Mouse (Mus musculus) forebrain, embryonic 13.5 days (tissue): ENCODE data around the gene Hgfac. TPM values are rescaled to one million over a fixed set of nuclear protein-coding genes. Genes with fewer than 3 reads are reported as not detected.

ENCODE experiments used
- ATAC-seq: fragments of 200-750 bp; cut with Nextera tagmentation; 2 replicates; pipeline ENCODE4 v1.8.0; 2017
- H3K27ac ChIP-seq: fragments of 300-500 bp; sonication (generic); 2 replicates; pipeline ENCODE4 v1.5.1; 2015; ENCODE audit warnings: inconsistent platforms, mild to moderate bottlenecking, moderate library complexity
- H3K27me3 ChIP-seq: fragments of 300-500 bp; sonication (generic); 2 replicates; pipeline ENCODE4 v1.6.1; 2015; ENCODE audit warnings: mild to moderate bottlenecking, inconsistent platforms
- H3K36me3 ChIP-seq: fragments of 300-500 bp; sonication (generic); 2 replicates; pipeline ENCODE4 v1.6.1; 2015; ENCODE audit warnings: mild to moderate bottlenecking, inconsistent platforms; ENCODE audit not compliant: poor library complexity, severe bottlenecking
- H3K4me1 ChIP-seq: fragments of 300-500 bp; sonication (generic); 2 replicates; pipeline ENCODE4 v1.6.1; 2015; ENCODE audit warnings: inconsistent platforms
- H3K4me2 ChIP-seq: fragments of 300-500 bp; sonication (generic); 2 replicates; pipeline ENCODE4 v1.6.1; 2015; ENCODE audit warnings: inconsistent platforms, mild to moderate bottlenecking, moderate library complexity
- H3K4me3 ChIP-seq: fragments of 300-500 bp; sonication (generic); 2 replicates; pipeline ENCODE4 v1.5.1; 2015; ENCODE audit warnings: mild to moderate bottlenecking, inconsistent platforms
- H3K9ac ChIP-seq: fragments of 300-500 bp; sonication (generic); 2 replicates; pipeline ENCODE4 v1.6.1; 2015; ENCODE audit warnings: mild to moderate bottlenecking, inconsistent platforms
- H3K9me3 ChIP-seq: fragments of 300-500 bp; sonication (generic); replicated peaks from 2 replicates; pipeline ENCODE4 v1.6.1; 2016; ENCODE audit warnings: inconsistent platforms
- WGBS: fragments of 180-500 bp; shearing (Covaris S2); methylation state at CpG from one replicate; pipeline ENCODE4 v1.1.7; 2015; 5-methylcytosine and 5-hydroxymethylcytosine counted together
- polyA plus RNA-seq: library from polyadenylated mRNA; unstranded; fragments of >200 nt; fragmentation: Nextera tagmentation; extraction: Ambion mirVana; gene quantifications from 2 replicates; pipeline ENCODE4 v1.2.1, GENCODE M21; 2015

Hgfac gene
- 0.57 and 0.72 TPM in 2 replicates for polyA plus RNA-seq

DNA sequence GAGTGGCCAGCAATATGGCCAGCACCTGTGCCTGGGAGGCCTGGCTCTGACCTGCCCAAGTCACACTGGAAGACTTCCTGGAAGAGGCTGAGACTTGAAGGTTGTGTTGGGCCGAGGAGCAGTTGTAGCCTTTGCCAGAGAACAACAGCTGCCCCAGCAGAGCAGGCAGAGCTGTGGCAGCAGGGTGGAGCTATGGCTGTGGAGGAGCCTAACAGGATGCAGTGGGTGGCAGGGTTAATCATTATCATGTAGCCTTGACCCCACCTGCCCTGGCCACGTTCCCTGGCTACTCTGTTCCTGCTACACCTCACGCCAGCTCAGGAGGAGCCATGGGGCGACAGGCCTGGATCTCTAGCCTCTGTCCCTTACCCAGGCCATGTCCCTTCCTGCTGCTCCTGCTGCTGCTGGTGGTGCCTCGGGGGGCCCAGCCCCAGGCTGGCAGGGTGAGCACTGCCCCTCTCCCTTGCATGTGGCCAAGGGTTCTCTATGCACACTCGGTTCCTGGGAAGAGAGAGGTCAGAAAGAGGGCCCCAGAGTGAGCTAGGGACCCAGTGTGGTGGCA is at the start of gene Hgfac:
Gene Hgfac (plus strand): TSS at position 242 of the 562 bp plus-strand sequence.
- Histone ChIP-seq H3K4me2 (no peak within 1 kb of the TSS), H3K4me3 (no peak within 1 kb of the TSS), H3K27me3 (no peaks in the 10 kb centered on the region), H3K27ac (no peak within 1 kb of the TSS; the same call in 1 of the 2 replicates), H3K9me3 (no peaks in the 10 kb centered on the region), H3K9ac (no peak within 1 kb of the TSS), H3K4me1 (no peaks in the 10 kb centered on the region), H3K36me3 (no peaks in the 10 kb centered on the region)
- 57% methylated on average over 6 of the region's 6 CpGs for WGBS
- no peak for ATAC-seq

- no peak overlapping the region for H3K4me2 ChIP-seq
- no peaks in the 10 kb centered on the region for H3K27me3 ChIP-seq
- H3K27ac ChIP-seq: 0 out of 2 replicates have a peak overlapping the region, but pooled peaks have one; percentile 21
- peaks cover 14% of the 10 kb centered on the region for H3K36me3 ChIP-seq
- H3K4me3 ChIP-seq: no peak overlapping the region
- no peak overlapping the region for H3K9ac ChIP-seq
- ATAC-seq: no peak
- H3K9me3 ChIP-seq: no peaks in the 10 kb centered on the region
- peaks cover 10% of the 10 kb centered on the region for H3K4me1 ChIP-seq
- WGBS: 57% methylated on average over 3 of the region's 3 CpGs
Observed at GRCm38 (mm10) chr5:34998754-34999153, 42.6 kb upstream of the Hgfac start.

- Histone ChIP-seq H3K27me3 (no peaks in the 10 kb centered on the region), H3K4me3 (no peak overlapping the region), H3K36me3 (peaks cover 14% of the 10 kb centered on the region), H3K9me3 (no peaks in the 10 kb centered on the region), H3K27ac (0 out of 2 replicates have a peak overlapping the region, but pooled peaks have one; percentile 21), H3K4me2 (no peak overlapping the region), H3K9ac (no peak overlapping the region), H3K4me1 (peaks cover 10% of the 10 kb centered on the region)
- 75% methylated on average over 6 of the region's 6 CpGs for WGBS
- ATAC-seq: no peak
Observed at GRCm38 (mm10) chr5:34999281-34999680, 42.0 kb upstream of the Hgfac start.

DNA sequence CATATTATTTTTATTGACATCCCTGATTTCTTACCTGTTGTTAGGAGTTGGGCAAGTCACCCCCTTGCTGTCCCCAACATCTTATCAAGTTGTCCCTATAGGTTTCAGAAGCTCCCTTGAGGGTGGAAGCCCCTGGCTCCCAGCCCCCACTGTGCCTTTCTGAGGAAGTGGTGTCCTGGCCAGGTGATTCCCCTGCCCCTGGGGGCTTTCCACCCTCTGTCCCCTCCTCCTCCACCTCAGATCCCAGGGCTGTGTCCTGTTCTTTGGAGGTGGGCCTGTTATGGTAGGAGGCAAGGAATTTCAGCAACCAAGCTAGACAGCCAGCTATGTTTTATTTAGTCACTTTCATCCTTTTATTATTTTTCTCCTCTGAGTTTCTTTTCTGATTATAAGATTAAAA is 41.0 kb upstream of the Hgfac start:
- no peak overlapping the region for H3K4me2 ChIP-seq
- H3K4me3 ChIP-seq: no peak overlapping the region
- peaks cover 18% of the 10 kb centered on the region for H3K36me3 ChIP-seq
- no peak for ATAC-seq
- no peaks in the 10 kb centered on the region for H3K27me3 ChIP-seq
- H3K27ac ChIP-seq: no peak overlapping the region
- H3K9me3 ChIP-seq: no peaks in the 10 kb centered on the region
- peaks cover 10% of the 10 kb centered on the region for H3K4me1 ChIP-seq
- H3K9ac ChIP-seq: no peak overlapping the region

DNA sequence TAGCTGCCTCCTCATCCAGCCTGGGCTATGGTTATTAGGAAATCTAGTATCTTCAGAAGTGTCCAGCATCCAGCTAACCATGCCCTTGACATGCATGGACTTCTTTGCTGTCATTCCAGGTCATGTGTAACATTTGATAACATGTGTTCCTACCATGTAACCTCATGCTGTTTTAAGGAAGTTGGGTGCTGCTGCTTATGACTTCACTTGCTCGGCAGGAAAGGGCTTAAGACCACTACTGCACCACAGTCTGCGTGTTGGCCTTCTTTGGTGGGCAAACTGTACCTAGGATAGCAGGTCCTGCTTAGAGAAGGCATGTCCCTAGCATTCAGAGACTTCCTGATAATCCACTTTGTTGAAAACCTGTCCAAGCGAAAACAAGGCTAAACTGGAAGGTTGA is 40.2 kb upstream of the Hgfac start:
- peaks cover 22% of the 10 kb centered on the region for H3K36me3 ChIP-seq
- H3K9ac ChIP-seq: no peak overlapping the region
- H3K27ac ChIP-seq: no peak overlapping the region
- H3K9me3 ChIP-seq: no peaks in the 10 kb centered on the region
- peaks cover 10% of the 10 kb centered on the region for H3K4me1 ChIP-seq
- no peak for ATAC-seq
- H3K4me3 ChIP-seq: no peak overlapping the region
- 72% methylated on average over 3 of the region's 3 CpGs for WGBS
- no peak overlapping the region for H3K4me2 ChIP-seq
- no peaks in the 10 kb centered on the region for H3K27me3 ChIP-seq

GRCm38 (mm10) chr5:35003611-35004162 is 37.6 kb upstream of the Hgfac start:
- Histone ChIP-seq H3K9ac (no peak overlapping the region), H3K4me2 (no peak overlapping the region), H3K4me3 (no peak overlapping the region), H3K36me3 (peaks cover 29% of the 10 kb centered on the region), H3K9me3 (no peaks in the 10 kb centered on the region), H3K4me1 (peaks cover 10% of the 10 kb centered on the region), H3K27me3 (no peaks in the 10 kb centered on the region), H3K27ac (no peak overlapping the region)
- peak; percentile 41; the same call in 1 of the 2 replicates for ATAC-seq
- 84% methylated on average over 7 of the region's 7 CpGs for WGBS

GRCm38 (mm10) chr5:35004769-35005168 is 36.5 kb upstream of the Hgfac start:
- Histone ChIP-seq H3K9ac (no peak overlapping the region), H3K27ac (no peak overlapping the region), H3K27me3 (no peaks in the 10 kb centered on the region), H3K4me3 (no peak overlapping the region), H3K9me3 (no peaks in the 10 kb centered on the region), H3K4me2 (no peak overlapping the region), H3K36me3 (peaks cover 30% of the 10 kb centered on the region), H3K4me1 (peaks cover 10% of the 10 kb centered on the region)
- ATAC-seq: no peak
- 90% methylated on average over 2 of the region's 2 CpGs for WGBS

- WGBS: 95% methylated on average over 3 of the region's 3 CpGs
- no peak for ATAC-seq
Observed at GRCm38 (mm10) chr5:35005659-35006058, 35.6 kb upstream of the Hgfac start.

GRCm38 (mm10) chr5:35006599-35006998 is 34.7 kb upstream of the Hgfac start:
- Histone ChIP-seq H3K4me2 (no peak overlapping the region), H3K9me3 (no peaks in the 10 kb centered on the region), H3K4me3 (no peak overlapping the region), H3K27me3 (no peaks in the 10 kb centered on the region), H3K4me1 (peaks cover 10% of the 10 kb centered on the region), H3K36me3 (peaks cover 27% of the 10 kb centered on the region), H3K9ac (no peak overlapping the region), H3K27ac (no peak overlapping the region)
- no peak for ATAC-seq
- 77% methylated on average over 2 of the region's 2 CpGs for WGBS

More at GRCm38 (mm10) chr5:35005659-35006058, 35.6 kb upstream of the Hgfac start:
- H3K36me3 ChIP-seq: peaks cover 25% of the 10 kb centered on the region
- H3K27me3 ChIP-seq: no peaks in the 10 kb centered on the region
- H3K4me2 ChIP-seq: no peak overlapping the region
- H3K9me3 ChIP-seq: no peaks in the 10 kb centered on the region
- peaks cover 10% of the 10 kb centered on the region for H3K4me1 ChIP-seq
- no peak overlapping the region for H3K4me3 ChIP-seq
- no peak overlapping the region for H3K9ac ChIP-seq
- no peak overlapping the region for H3K27ac ChIP-seq

GRCm38 (mm10) chr5:35009163-35009562 is 32.1 kb upstream of the Hgfac start:
- peaks cover 10% of the 10 kb centered on the region for H3K4me1 ChIP-seq
- no peak overlapping the region for H3K4me2 ChIP-seq
- peaks cover 27% of the 10 kb centered on the region for H3K36me3 ChIP-seq
- no peaks in the 10 kb centered on the region for H3K27me3 ChIP-seq
- no peaks in the 10 kb centered on the region for H3K9me3 ChIP-seq
- 94% methylated on average over 4 of the region's 4 CpGs for WGBS
- no peak overlapping the region for H3K27ac ChIP-seq
- no peak overlapping the region for H3K9ac ChIP-seq
- no peak for ATAC-seq
- H3K4me3 ChIP-seq: no peak overlapping the region

DNA sequence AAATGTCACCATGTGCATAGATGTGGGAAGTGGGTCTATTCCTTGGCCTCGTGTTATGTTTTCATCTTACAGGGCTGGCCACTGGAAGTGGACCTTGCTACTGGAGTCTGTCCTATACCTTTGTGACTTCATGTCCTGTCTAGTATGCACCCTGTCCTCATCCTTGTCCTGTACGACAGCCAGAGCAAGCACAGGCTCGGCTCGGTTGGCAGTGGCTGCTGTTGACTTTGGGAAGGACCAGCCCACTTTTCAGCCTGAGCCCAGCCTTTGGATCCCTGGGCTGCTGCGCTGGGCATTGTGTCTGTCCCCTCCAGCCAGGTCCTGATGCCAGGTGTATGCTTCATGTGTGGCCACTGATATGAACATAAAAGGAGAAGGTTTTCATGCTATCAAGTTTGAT is 30.7 kb upstream of the Hgfac start:
- no peak for ATAC-seq
- no peaks in the 10 kb centered on the region for H3K9me3 ChIP-seq
- WGBS: 87% methylated on average over 5 of the region's 5 CpGs

GRCm38 (mm10) chr5:35011156-35011923 is 30.0 kb upstream of the Hgfac start:
- WGBS: 95% methylated on average over 6 of the region's 6 CpGs
- Histone ChIP-seq H3K4me2 (no peak overlapping the region), H3K36me3 (peaks cover 18% of the 10 kb centered on the region), H3K27me3 (no peaks in the 10 kb centered on the region), H3K4me1 (peaks cover 15% of the 10 kb centered on the region), H3K9me3 (no peaks in the 10 kb centered on the region), H3K4me3 (no peak overlapping the region), H3K27ac (no peak overlapping the region), H3K9ac (no peak overlapping the region)
- no peak for ATAC-seq

More for the DNA sequence above, 30.7 kb upstream of the Hgfac start:
- H3K4me2 ChIP-seq: no peak overlapping the region
- H3K36me3 ChIP-seq: peaks cover 21% of the 10 kb centered on the region
- H3K9ac ChIP-seq: no peak overlapping the region
- no peak overlapping the region for H3K4me3 ChIP-seq
- peaks cover 15% of the 10 kb centered on the region for H3K4me1 ChIP-seq
- H3K27me3 ChIP-seq: no peaks in the 10 kb centered on the region
- H3K27ac ChIP-seq: no peak overlapping the region
